Mouse (Mus musculus): ENCODE results near the gene Ect2. TPM values are rescaled to one million over a fixed set of nuclear protein-coding genes. Genes with fewer than 3 reads are reported as not detected.

Ect2 gene
- polyA plus RNA-seq, 1 experiment, result 1.2 TPM

DNA sequence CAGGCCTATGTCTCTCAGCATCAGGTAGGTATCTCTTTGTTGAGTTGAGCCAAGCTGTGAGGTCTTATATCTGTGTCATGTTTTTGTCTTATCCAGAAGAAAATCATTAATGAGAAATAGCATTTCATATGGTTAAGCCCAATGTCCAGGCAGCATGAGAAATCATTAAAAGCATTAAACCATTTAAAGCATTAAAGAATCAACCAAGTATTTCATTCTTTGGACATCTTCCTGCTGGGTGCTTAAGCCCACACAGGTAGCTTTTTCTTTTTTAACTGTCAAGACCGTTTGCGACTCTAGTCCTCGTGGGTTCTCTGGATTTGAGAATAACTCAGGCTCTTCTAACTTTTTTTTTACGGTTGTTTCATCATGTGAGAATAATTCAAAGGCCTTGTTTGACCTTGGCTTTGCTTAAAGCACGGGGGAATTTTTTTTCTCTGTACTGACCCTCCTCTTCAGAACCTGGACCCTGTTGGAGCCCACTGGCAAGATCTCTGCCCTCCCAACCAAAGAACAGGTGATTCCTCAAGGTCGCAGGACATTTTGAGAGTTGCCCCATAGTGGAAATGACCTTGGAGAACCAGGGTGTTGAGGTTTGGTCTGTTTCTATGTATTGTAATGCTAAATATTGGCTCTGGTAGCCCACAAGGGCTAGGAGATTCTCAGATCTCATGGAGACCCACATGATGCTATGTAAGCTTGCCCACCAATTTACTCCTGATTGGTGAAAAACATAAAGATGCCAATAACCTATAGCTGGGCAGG, 8.1 kb upstream of the Ect2 start:
- Histone ChIP-seq H3K27me3 (ENCODE audit: control insufficient read depth, insufficient read depth, low read length) (no peaks in the 10 kb centered on the region), H3K4me3 (ENCODE audit: extremely low read depth, insufficient read depth, insufficient read length) (no peak overlapping the region), H3K4me1 (ENCODE audit: control insufficient read depth, insufficient read depth, insufficient read length) (no peaks in the 10 kb centered on the region), H3K27ac (ENCODE audit: insufficient read depth, low read length) (no peak overlapping the region), H3K36me3 (ENCODE audit: control insufficient read depth, insufficient read depth, low read length) (no peaks in the 10 kb centered on the region)
- TF ChIP-seq POLR2A (IDR thresholded peaks at IDR 0.05; ENCODE audit: low read depth, low read length) (no peak), CTCF (IDR thresholded peaks at IDR 0.05; ENCODE audit: extremely low read depth, insufficient read depth, insufficient read length, insufficient replicate concordance) (no peak)
- WGBS, result 91% methylated on average over 6 of the region's 6 CpGs
- DNase-seq (ENCODE audit: low read depth in 1 of 2, low spot score in 2 of 2), result no peak

DNA sequence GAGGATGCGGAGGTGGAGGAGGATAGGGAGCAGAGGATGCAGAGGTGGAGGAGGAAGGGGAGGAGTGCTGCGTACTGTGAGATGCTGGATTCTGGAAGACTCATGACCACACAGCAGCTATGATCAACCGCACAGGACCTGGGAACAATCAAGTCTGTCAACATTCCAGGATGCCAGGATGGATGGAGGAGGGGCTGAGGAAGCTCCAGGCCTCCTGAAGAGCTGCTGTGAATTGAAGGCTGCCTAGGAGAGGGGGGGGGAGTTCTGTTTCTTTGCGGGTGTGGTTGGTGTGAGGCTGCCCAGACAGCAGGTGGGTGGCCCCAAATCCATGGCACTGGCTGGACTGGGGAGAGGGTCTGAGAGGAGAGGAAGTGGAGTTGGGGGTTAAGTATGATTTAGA, 5.2 kb upstream of the Ect2 start:
- no peaks in the 10 kb centered on the region for H3K27me3 ChIP-seq (ENCODE audit: control insufficient read depth, insufficient read depth, low read length)
- no peaks in the 10 kb centered on the region for H3K36me3 ChIP-seq (ENCODE audit: control insufficient read depth, insufficient read depth, low read length)
- 84% methylated on average over 4 of the region's 4 CpGs for WGBS
- H3K4me1 ChIP-seq (ENCODE audit: control insufficient read depth, insufficient read depth, insufficient read length), result no peaks in the 10 kb centered on the region
- no peak for TF ChIP-seq CTCF (IDR thresholded peaks at IDR 0.05; ENCODE audit: extremely low read depth, insufficient read depth, insufficient read length, insufficient replicate concordance)
- TF ChIP-seq POLR2A (IDR thresholded peaks at IDR 0.05; ENCODE audit: low read depth, low read length), result no peak
- no peak for DNase-seq (ENCODE audit: low read depth in 1 of 2, low spot score in 2 of 2)
- no peak overlapping the region for H3K27ac ChIP-seq (ENCODE audit: insufficient read depth, low read length)
- no peak overlapping the region for H3K4me3 ChIP-seq (ENCODE audit: extremely low read depth, insufficient read depth, insufficient read length)

DNA sequence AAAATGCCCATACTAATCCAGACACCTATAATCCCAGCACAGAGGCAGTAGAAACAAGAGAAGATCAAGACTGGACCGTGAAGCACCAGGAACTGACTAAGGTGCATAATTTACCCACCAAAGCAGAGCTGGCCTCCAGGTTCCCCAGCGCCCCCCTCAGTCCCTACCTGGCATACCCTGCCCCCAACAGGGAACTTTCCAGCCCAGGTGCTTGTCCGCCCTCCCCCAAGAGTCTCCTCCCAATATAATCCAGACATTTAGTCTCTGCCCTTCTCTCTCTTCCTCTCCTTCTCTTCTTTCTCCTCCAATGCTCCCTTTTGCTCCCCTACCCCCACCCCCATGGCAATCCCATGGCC, 2.9 kb upstream of the Ect2 start:
- no peak for DNase-seq (ENCODE audit: low read depth in 1 of 2, low spot score in 2 of 2)
- 88% methylated on average over 3 of the region's 3 CpGs for WGBS
- H3K4me1 ChIP-seq (ENCODE audit: control insufficient read depth, insufficient read depth, insufficient read length), result no peaks in the 10 kb centered on the region
- no peaks in the 10 kb centered on the region for H3K27me3 ChIP-seq (ENCODE audit: control insufficient read depth, insufficient read depth, low read length)
- no peak overlapping the region for H3K27ac ChIP-seq (ENCODE audit: insufficient read depth, low read length)
- no peak for TF ChIP-seq POLR2A (IDR thresholded peaks at IDR 0.05; ENCODE audit: low read depth, low read length)
- no peak for TF ChIP-seq CTCF (IDR thresholded peaks at IDR 0.05; ENCODE audit: extremely low read depth, insufficient read depth, insufficient read length, insufficient replicate concordance)
- no peak overlapping the region for H3K4me3 ChIP-seq (ENCODE audit: extremely low read depth, insufficient read depth, insufficient read length)
- H3K36me3 ChIP-seq (ENCODE audit: control insufficient read depth, insufficient read depth, low read length), result no peaks in the 10 kb centered on the region

DNA sequence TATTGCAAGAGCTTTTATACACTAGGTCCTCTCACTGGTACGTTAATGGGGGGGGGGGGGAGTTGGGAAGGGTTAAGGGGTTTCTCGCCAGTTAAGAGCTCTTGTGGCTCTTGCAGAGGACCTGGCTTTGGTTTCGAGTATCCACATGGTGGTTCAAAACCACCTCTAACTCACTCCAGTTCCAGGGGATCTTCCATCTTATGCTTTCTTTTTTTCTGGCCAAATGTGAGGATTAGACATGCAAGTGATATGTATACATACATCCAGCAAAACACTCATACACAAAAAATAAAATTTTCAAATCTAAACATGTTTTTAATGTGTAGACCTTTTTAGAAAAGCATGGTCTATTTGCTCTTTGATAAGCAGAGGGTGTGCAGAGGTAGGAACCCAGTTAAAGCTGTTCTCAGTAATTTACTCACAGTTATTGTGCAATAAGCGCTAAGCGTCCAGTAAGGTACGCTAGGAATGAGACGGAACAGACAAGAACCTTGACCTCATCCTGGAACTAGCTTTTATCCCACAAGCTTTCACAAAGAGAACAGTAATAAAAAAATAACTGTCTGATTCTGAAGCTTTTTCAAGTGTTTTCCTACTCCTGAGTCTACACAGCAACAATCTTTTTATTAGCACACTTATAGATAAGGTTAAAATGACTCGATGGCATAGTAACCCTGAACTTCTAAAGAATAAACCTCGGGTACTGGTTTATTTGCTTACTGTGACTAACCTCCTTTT, 2.3 kb upstream of the Ect2 start:
- Histone ChIP-seq H3K36me3 (ENCODE audit: control insufficient read depth, insufficient read depth, low read length) (no peaks in the 10 kb centered on the region), H3K27me3 (ENCODE audit: control insufficient read depth, insufficient read depth, low read length) (no peaks in the 10 kb centered on the region), H3K4me1 (ENCODE audit: control insufficient read depth, insufficient read depth, insufficient read length) (no peaks in the 10 kb centered on the region), H3K4me3 (ENCODE audit: extremely low read depth, insufficient read depth, insufficient read length) (no peak overlapping the region), H3K27ac (ENCODE audit: insufficient read depth, low read length) (no peak overlapping the region)
- WGBS, result 87% methylated on average over 9 of the region's 9 CpGs
- no peak for DNase-seq (ENCODE audit: low read depth in 1 of 2, low spot score in 2 of 2)
- no peak for TF ChIP-seq POLR2A (IDR thresholded peaks at IDR 0.05; ENCODE audit: low read depth, low read length)
- no peak for TF ChIP-seq CTCF (IDR thresholded peaks at IDR 0.05; ENCODE audit: extremely low read depth, insufficient read depth, insufficient read length, insufficient replicate concordance)

DNA sequence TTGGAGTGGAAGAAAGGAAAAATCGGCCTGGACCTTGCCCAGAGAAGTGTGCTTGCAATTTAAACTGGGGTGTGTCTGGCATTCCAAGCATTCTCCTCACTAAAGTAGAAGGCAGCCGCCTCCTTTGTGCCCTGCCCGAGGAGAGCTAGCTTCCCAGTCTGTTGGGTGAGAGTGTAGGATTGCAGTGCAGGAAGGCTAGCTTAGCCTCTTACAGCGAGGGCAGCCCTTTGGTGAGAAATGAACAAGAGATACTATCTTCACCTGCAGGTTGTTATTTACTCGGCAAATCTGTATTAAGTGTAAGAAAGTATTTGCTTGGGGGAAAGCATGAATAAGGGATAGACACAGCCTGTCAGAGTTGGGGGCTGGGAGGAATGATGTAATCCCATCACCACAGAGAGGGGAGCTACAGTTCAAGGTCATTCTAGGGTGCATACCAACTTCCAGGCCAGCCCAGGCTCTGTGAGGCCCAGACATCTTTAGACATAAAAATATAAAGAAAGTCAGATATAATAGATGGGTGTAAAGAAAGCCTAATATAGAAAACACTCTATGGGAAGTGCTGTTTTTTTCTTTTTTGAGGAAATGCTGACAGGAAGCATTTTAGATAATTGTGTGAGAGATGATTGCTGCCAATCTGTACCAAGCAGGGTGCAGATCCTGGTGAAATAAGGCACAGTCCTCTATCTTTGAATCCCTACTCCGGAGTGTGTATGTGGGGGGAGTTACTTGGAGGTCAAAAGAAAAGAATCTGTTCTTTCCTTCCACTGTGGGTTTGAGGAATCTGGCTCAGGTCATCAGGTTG, 1.6 kb upstream of the Ect2 start:
- WGBS, result 69% methylated on average over 6 of the region's 6 CpGs
- Histone ChIP-seq H3K4me1 (ENCODE audit: control insufficient read depth, insufficient read depth, insufficient read length) (no peaks in the 10 kb centered on the region), H3K4me3 (ENCODE audit: extremely low read depth, insufficient read depth, insufficient read length) (no peak overlapping the region), H3K27ac (ENCODE audit: insufficient read depth, low read length) (no peak overlapping the region; the same call in 1 of the 2 replicates), H3K27me3 (ENCODE audit: control insufficient read depth, insufficient read depth, low read length) (no peaks in the 10 kb centered on the region), H3K36me3 (ENCODE audit: control insufficient read depth, insufficient read depth, low read length) (no peaks in the 10 kb centered on the region)
- no peak for DNase-seq (ENCODE audit: low read depth in 1 of 2, low spot score in 2 of 2)
- TF ChIP-seq POLR2A (IDR thresholded peaks at IDR 0.05; ENCODE audit: low read depth, low read length) (no peak), CTCF (IDR thresholded peaks at IDR 0.05; ENCODE audit: extremely low read depth, insufficient read depth, insufficient read length, insufficient replicate concordance) (no peak)

DNA sequence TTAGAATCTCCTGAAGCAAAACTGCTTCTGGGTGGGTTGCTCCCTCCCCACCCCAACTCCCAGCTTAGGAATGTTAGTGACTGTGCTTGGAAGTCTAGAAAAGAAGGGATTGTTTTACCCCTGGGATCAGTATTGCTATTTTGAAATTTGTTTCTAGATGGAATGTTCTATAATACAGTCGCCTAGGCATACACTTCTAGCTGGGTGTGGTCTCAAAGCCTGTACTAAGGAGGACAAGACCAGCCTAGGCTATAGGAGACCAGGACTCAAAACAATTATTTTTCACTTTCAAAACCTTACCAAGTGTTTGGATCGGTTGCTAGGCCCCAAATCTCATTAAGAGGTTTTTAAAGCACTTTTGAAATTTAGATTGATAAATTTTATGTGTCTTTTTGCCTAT, 602 bp upstream of the Ect2 start:
- no peak overlapping the region for H3K4me3 ChIP-seq (ENCODE audit: extremely low read depth, insufficient read depth, insufficient read length)
- H3K36me3 ChIP-seq (ENCODE audit: control insufficient read depth, insufficient read depth, low read length), result no peaks in the 10 kb centered on the region; the same call in 1 of the 2 replicates
- H3K27ac ChIP-seq (ENCODE audit: insufficient read depth, low read length), result no peak overlapping the region
- TF ChIP-seq CTCF (IDR thresholded peaks at IDR 0.05; ENCODE audit: extremely low read depth, insufficient read depth, insufficient read length, insufficient replicate concordance) (no peak), POLR2A (IDR thresholded peaks at IDR 0.05; ENCODE audit: low read depth, low read length) (no peak)
- no peak for DNase-seq (ENCODE audit: low read depth in 1 of 2, low spot score in 2 of 2)
- no peaks in the 10 kb centered on the region for H3K4me1 ChIP-seq (ENCODE audit: control insufficient read depth, insufficient read depth, insufficient read length)
- WGBS, result 86% methylated on average over 2 of the region's 2 CpGs
- H3K27me3 ChIP-seq (ENCODE audit: control insufficient read depth, insufficient read depth, low read length), result no peaks in the 10 kb centered on the region
